Mouse (Mus musculus): ENCODE measurements at regions not wholly inside any gene's neighbourhood (a gene's known extent, or its start where the extent isn't known, plus 50 kb on each side); places are given as distances from the start of the nearest gene placed in this dataset.

DNA sequence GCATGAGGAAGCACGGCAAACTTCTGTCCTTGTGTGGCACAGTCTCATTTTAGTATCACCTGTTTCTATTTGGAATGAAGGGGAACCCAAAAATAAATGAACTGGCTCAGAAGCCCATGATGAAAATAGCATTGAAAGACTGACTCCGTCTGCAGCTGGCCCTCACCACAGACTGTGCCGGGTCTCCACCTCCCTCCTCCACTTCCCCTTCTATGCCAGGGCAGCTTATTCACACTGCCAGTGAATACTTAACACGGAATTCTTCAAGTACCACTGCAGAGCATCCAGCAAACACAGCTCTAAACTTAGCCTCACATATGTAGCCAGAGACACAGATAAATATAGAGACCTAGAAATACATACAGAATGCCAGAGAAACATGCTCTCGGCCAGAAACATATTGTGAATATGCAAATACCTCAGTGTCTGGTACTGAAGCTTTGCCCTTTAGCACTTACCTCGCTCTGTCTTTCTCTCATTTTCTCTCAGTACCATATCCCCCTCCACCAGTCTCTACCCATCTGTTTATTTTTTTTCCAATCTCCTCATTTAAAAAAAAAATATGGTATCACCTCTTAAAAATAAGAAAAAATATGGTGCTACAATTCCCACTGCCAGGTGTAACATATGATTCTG, 311.8 kb downstream of the Olfr1505 start:
- Histone ChIP-seq H3K27me3 (no peaks in the 10 kb centered on the region), H3K4me2 (no peak overlapping the region), H3K27ac (no peak overlapping the region), H3K4me1 (replicated peaks) (no peaks in the 10 kb centered on the region), H3K4me3 (no peak overlapping the region), H3K9me3 (no peaks in the 10 kb centered on the region), H3K9ac (no peak overlapping the region), H3K36me3 (no peaks in the 10 kb centered on the region)
- WGBS = 64% methylated on average over 6 of the region's 6 CpGs
- ATAC-seq (ENCODE audit: low FRiP score) = no peak

DNA sequence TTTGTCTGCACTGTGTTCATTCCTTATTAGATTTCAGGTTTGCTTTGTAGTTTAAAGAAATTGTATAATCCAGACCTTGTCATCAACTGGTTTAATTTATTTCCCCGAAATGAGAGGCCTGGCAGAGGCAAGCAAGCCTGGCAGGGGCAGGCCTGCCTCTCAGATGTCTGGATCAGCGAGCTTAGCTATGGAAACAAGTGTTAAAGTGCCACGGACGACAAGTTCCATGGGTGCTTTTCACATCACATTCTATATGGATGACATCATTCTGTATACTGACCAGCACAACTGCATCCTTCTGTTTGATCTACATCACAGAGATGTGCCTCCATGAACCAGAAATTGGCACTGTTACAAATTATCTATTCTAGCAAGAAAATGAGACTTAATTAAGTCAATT, 312.5 kb downstream of the Olfr1505 start:
- WGBS = 45% methylated on average over 4 of the region's 4 CpGs
- Histone ChIP-seq H3K4me2 (no peak overlapping the region), H3K4me3 (no peak overlapping the region), H3K36me3 (no peaks in the 10 kb centered on the region), H3K9me3 (no peaks in the 10 kb centered on the region), H3K9ac (no peak overlapping the region), H3K4me1 (replicated peaks) (no peaks in the 10 kb centered on the region), H3K27me3 (no peaks in the 10 kb centered on the region), H3K27ac (no peak overlapping the region)
- ATAC-seq (ENCODE audit: low FRiP score) = no peak

- Histone ChIP-seq H3K27ac (no peak overlapping the region), H3K36me3 (no peaks in the 10 kb centered on the region), H3K4me2 (no peak overlapping the region), H3K9ac (no peak overlapping the region), H3K27me3 (no peaks in the 10 kb centered on the region), H3K4me3 (no peak overlapping the region), H3K4me1 (replicated peaks) (no peaks in the 10 kb centered on the region), H3K9me3 (no peaks in the 10 kb centered on the region)
- ATAC-seq (ENCODE audit: low FRiP score) = no peak
Observed at GRCm38 (mm10) chr19:14226521-14226920, 313.2 kb downstream of the Olfr1505 start.

DNA sequence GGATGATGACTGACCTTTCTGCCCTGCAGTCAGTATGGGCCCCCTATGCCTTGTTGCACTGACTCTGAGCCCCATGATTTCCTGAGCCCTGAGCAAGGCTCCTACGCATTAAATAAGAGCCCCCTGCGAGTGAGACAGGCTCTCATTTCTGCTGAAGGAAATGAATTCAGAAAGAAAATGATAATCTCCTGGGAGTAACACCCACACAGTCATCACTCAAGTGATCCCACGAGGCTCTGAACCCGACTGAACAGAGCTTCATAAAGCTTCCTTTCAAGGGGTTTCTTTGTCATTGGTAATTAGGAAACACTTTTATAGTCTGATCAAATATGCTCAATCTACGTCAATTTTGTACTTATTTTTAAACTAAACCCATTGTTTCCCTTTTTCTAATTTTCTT, 330.2 kb downstream of the Olfr1505 start:
- no peak for ATAC-seq (ENCODE audit: low FRiP score)
- Histone ChIP-seq H3K36me3 (no peaks in the 10 kb centered on the region), H3K4me2 (no peak overlapping the region), H3K27ac (no peak overlapping the region), H3K4me1 (replicated peaks) (peaks cover 49% of the 10 kb centered on the region), H3K27me3 (0 out of 2 replicates have a peak, but pooled peaks cover 2% of the 10 kb centered on the region), H3K9me3 (no peaks in the 10 kb centered on the region), H3K9ac (no peak overlapping the region), H3K4me3 (no peak overlapping the region)
- WGBS = 38% methylated on average over 5 of the region's 5 CpGs

DNA sequence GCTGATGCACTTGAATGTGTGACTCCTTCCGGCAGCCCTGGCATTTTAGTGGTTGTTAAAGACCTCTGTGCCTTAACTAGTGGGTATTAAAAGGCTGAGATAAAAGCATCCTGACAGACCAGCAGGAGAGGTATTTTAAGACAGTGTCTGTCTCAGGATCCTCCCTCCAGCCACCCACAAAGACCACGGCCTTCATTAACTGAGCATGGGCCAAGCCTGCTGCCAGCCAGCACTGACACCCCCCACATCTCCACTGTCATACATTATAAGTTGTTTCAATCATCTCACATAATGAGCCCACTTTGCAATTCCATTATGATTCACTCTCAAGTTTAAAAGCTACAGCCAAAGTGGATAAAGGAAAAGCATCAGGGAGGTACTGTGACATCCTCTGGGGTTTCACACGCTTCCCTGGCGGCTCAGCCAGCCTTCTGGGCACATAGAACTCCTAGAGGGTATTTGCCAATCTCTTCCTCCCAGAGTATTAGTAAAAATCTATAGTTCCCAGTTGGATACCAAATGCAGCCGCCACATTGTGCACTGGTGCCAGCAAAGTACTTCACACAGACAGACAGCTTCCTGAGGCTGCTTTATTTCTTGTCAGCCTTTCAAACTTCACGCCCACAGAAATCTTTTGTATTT, 333.8 kb downstream of the Olfr1505 start:
- H3K36me3 ChIP-seq = no peaks in the 10 kb centered on the region
- no peak overlapping the region for H3K9ac ChIP-seq
- no peak overlapping the region for H3K4me2 ChIP-seq
- 0 out of 2 replicates have a peak overlapping the region, but pooled peaks have one; percentile 40 for H3K27ac ChIP-seq
- H3K4me1 ChIP-seq (replicated peaks) = peaks cover 24% of the 10 kb centered on the region
- WGBS = 42% methylated on average over 6 of the region's 6 CpGs
- no peaks in the 10 kb centered on the region for H3K9me3 ChIP-seq
- H3K27me3 ChIP-seq = 0 out of 2 replicates have a peak, but pooled peaks cover 2% of the 10 kb centered on the region
- H3K4me3 ChIP-seq = no peak overlapping the region
- peak; percentile 62; the same call in 1 of the 2 replicates for ATAC-seq (ENCODE audit: low FRiP score)

GRCm38 (mm10) chr19:14247979-14248378, 334.6 kb downstream of the Olfr1505 start:
- Histone ChIP-seq H3K36me3 (no peaks in the 10 kb centered on the region), H3K4me1 (replicated peaks) (peaks cover 20% of the 10 kb centered on the region), H3K9ac (no peak overlapping the region), H3K4me2 (no peak overlapping the region), H3K27ac (no peak overlapping the region), H3K4me3 (no peak overlapping the region), H3K27me3 (0 out of 2 replicates have a peak, but pooled peaks cover 2% of the 10 kb centered on the region), H3K9me3 (no peaks in the 10 kb centered on the region)
- ATAC-seq (ENCODE audit: low FRiP score) = no peak
- 21% methylated on average over 1 of the region's 1 CpGs for WGBS

DNA sequence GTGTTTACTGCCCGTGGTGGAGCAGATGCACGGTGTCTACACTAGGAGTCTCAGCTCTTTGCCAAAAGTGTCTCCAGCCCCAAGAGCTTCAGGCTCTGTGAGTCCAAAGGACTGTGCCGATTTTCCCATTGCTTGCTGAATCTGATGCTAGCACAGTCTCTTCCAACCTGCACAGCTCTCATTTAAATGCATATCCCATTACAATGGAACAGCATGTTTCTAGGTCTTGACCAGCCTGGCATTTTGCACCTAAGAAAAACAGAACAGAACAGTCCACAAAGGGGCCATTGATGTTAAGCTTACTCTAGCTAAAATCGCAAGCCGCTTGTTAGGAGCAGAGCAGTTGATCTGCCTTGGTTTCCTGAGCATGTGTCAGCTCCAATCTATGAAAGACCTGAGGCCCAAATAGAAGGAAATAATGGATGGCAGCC, 339.2 kb downstream of the Tle4 start:
- Histone ChIP-seq H3K4me3 (no peak overlapping the region), H3K36me3 (no peaks in the 10 kb centered on the region), H3K9ac (no peak overlapping the region), H3K4me2 (0 out of 2 replicates have a peak overlapping the region, but pooled peaks have one; percentile 6), H3K27ac (no peak overlapping the region), H3K27me3 (no peaks in the 10 kb centered on the region), H3K9me3 (no peaks in the 10 kb centered on the region), H3K4me1 (replicated peaks) (peaks cover 13% of the 10 kb centered on the region)
- ATAC-seq (ENCODE audit: low FRiP score) = no peak
- 16% methylated on average over 5 of the region's 5 CpGs for WGBS

- whole genome bisulfite sequencing = 9% methylated on average over 2 of the region's 2 CpGs
- no peak overlapping the region for H3K9ac ChIP-seq
- H3K9me3 ChIP-seq = no peaks in the 10 kb centered on the region
- no peak overlapping the region for H3K27ac ChIP-seq
- no peaks in the 10 kb centered on the region for H3K36me3 ChIP-seq
- no peaks in the 10 kb centered on the region for H3K27me3 ChIP-seq
- H3K4me1 ChIP-seq (replicated peaks) = peaks cover 13% of the 10 kb centered on the region
- H3K4me3 ChIP-seq = no peak overlapping the region
- H3K4me2 ChIP-seq = no peak overlapping the region
- ATAC-seq (ENCODE audit: low FRiP score) = no peak
Observed at GRCm38 (mm10) chr19:14259223-14259622, 338.6 kb downstream of the Tle4 start.

DNA sequence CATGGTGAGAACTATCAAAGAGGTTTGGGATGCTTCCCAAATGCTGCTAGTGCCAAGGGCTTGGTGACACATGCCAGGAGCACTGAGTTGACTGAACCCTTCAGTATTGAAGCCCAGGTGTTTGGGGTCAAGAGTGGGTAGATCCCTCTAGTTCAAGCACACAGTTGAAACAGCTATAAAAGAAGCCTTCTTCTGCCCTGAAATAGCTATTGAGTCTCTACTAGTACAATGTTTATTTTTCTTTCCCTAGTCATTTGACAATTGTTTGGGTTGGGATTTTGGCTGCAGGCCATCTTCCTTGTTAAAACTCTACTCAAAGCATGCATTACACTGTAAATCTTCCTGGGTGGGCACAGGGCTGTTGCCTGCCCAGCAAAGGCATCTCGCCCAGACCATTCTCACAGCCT, 308.5 kb downstream of the Tle4 start:
- H3K4me2 ChIP-seq = no peak overlapping the region
- H3K4me3 ChIP-seq = no peak overlapping the region
- H3K9ac ChIP-seq = no peak overlapping the region
- no peaks in the 10 kb centered on the region for H3K9me3 ChIP-seq
- no peaks in the 10 kb centered on the region for H3K4me1 ChIP-seq (replicated peaks)
- no peaks in the 10 kb centered on the region for H3K27me3 ChIP-seq
- no peaks in the 10 kb centered on the region for H3K36me3 ChIP-seq
- no peak overlapping the region for H3K27ac ChIP-seq
- ATAC-seq (ENCODE audit: low FRiP score) = no peak
- 61% methylated on average over 1 of the region's 1 CpGs for WGBS

DNA sequence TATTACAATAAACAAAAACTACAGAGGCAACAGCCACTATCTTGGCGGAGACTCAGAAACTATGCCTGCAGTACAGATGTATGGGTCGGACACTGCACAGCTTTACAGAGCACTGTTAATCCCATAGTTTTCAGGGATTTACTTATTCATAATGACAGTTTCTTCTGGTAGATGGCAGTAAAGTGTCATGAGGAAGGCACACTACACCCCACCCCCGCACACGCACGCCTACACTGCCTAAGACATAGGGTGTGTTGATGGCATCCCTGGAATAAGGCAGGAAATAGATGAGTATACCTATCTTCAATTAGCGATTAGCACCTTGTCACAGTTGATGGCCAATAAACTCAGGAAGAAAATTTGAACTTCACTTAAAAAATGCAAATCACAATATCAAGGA, 306.9 kb downstream of the Tle4 start:
- Histone ChIP-seq H3K4me3 (no peak overlapping the region), H3K27ac (no peak overlapping the region), H3K9ac (no peak overlapping the region), H3K36me3 (no peaks in the 10 kb centered on the region), H3K9me3 (no peaks in the 10 kb centered on the region), H3K27me3 (no peaks in the 10 kb centered on the region), H3K4me2 (no peak overlapping the region), H3K4me1 (replicated peaks) (no peaks in the 10 kb centered on the region)
- 0 out of 2 replicates have a peak, but pooled peaks have one; percentile 52 for ATAC-seq (ENCODE audit: low FRiP score)
- 80% methylated on average over 6 of the region's 6 CpGs for WGBS

- 74% methylated on average over 3 of the region's 3 CpGs for WGBS
- H3K36me3 ChIP-seq = no peaks in the 10 kb centered on the region
Observed at GRCm38 (mm10) chr19:14293172-14293571, 304.7 kb downstream of the Tle4 start.

DNA sequence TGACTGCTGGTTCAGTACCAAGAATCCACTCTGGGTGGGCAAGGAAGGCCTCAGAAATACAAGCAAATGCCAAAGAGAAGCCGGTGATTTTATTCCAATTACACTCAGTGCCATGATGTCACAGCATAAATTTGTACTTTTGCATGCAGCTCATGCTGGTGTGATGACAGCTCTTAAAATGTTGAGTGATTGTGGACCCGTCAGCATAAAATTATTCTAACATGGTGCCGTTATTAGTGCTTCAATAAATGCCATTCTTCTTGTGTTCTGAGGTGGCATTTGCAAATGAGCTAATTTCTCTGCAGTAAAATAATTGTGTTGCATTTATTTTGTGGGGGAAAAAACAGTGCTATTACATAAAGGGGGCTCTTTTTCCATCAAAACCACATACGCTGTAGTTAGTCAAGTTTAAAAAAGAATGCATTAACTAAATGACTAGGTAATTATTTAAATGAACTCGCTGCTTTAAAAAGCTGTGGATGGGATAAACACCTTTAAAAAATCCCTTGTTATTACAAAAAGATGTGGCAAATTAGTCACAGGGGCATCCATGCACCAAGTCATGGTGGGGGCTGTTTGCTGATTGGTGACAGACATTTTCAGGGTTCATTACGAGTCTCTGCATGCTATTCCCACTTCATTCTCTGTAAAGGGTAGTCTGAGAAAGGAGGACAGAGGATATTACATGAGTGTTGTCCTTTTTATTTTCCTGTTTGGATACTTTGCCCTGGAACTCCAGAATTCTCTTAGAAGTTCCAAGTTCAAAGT, 296.5 kb downstream of the Tle4 start:
- Histone ChIP-seq H3K9me3 (no peaks in the 10 kb centered on the region), H3K4me3 (no peak overlapping the region), H3K4me2 (no peak overlapping the region), H3K36me3 (no peaks in the 10 kb centered on the region), H3K9ac (no peak overlapping the region), H3K27me3 (no peaks in the 10 kb centered on the region), H3K4me1 (replicated peaks) (0 out of 2 replicates have a peak, but pooled peaks cover 7% of the 10 kb centered on the region), H3K27ac (no peak overlapping the region)
- WGBS = 60% methylated on average over 6 of the region's 6 CpGs
- no peak; the same call in 1 of the 2 replicates for ATAC-seq (ENCODE audit: low FRiP score)

More at GRCm38 (mm10) chr19:14293172-14293571, 304.7 kb downstream of the Tle4 start:
- ATAC-seq (ENCODE audit: low FRiP score) = no peak
- H3K27me3 ChIP-seq = no peaks in the 10 kb centered on the region
- no peaks in the 10 kb centered on the region for H3K9me3 ChIP-seq
- H3K9ac ChIP-seq = no peak overlapping the region
- no peak overlapping the region for H3K4me3 ChIP-seq
- H3K4me1 ChIP-seq (replicated peaks) = no peaks in the 10 kb centered on the region
- no peak overlapping the region for H3K27ac ChIP-seq
- H3K4me2 ChIP-seq = no peak overlapping the region

All from hindbrain, embryonic 13.5 days (tissue).